Mouse (Mus musculus) heart, adult 8-10 months (tissue): Measurements from ENCODE around the gene Aurkaip1. TPM values are rescaled to one million over a fixed set of nuclear protein-coding genes. Genes with fewer than 3 reads are reported as not detected.

Experiments used
- DNase-seq: peaks from one replicate; pipeline ENCODE4 v3.0.0; 2022; ENCODE audit warnings: low spot score
- total RNA-seq, 4 experiments: library from RNA; stranded (reverse); gene quantifications; 2 replicates each; pipeline ENCODE4 v1.2.4; 2022

Gene Aurkaip1
- total RNA-seq, 4 experiments from 2014 or later: 112 to 128 (median 117) TPM

GRCm38 (mm10) chr4:155829866-155830265, 1.2 kb upstream of the Aurkaip1 start:
- no peak for DNase-seq

- DNase-seq: no peak
Observed at GRCm38 (mm10) chr4:155830596-155830995, 476 bp upstream of the Aurkaip1 start.

GRCm38 (mm10) chr4:155831831-155832230, 759 bp downstream of the Aurkaip1 start:
- no peak for DNase-seq

DNA sequence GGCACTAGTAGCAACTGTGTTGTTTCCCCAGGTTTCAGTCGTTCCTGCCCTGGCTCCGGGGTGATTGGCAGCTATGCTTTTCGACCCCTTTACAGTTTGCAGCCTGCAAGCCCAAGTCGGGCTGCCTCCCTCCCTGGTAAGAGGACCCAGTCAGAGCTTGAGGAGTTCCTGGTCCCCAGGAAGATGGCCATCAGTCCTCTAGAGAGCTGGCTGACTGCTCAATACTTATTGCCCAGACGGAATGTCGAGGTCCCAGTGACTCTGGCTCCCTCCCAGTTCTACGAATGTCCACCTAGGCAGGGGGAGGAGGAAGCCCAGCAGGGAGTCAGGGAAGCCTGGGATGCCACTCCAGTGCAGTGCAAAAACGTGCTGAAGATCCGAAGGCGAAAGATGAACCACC, 1.2 kb downstream of the Aurkaip1 start:
- no peak for DNase-seq

GRCm38 (mm10) chr4:155833234-155833633, 2.2 kb downstream of the Aurkaip1 start:
- no peak for DNase-seq

- DNase-seq: peak; percentile 89
Observed at GRCm38 (mm10) chr4:155833836-155834235, 2.8 kb downstream of the Aurkaip1 start.

DNA sequence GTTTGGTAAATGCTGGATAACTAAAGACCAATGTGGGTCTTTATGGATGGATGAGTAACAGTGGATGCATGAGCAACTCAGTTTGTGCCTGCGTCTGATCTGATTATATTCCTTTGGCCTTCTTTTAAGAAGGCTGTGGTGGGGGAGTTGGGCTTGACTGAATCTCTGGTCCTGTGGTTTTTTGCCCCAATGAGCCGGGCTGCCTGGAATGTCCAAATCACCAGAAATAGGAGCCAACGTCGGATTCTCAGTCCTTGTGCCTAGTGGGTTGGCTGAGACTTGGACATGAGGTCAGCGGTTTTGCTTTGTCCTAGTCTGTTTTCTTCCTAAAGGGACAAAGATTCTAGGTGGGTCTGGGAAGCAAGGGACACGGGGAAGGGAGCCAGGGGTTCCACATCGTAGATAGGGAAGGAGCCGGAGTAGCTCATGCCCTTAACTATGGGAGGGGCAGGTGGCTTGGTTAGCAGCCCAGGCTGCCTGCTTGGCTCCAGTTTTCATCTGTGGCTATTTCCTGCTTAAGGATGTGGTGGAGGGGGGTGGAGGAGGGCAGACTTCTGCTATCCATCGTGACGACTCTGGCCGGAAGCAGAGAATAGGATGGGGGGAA, 6.4 kb downstream of the Aurkaip1 start:
- peak; percentile 72 for DNase-seq

DNA sequence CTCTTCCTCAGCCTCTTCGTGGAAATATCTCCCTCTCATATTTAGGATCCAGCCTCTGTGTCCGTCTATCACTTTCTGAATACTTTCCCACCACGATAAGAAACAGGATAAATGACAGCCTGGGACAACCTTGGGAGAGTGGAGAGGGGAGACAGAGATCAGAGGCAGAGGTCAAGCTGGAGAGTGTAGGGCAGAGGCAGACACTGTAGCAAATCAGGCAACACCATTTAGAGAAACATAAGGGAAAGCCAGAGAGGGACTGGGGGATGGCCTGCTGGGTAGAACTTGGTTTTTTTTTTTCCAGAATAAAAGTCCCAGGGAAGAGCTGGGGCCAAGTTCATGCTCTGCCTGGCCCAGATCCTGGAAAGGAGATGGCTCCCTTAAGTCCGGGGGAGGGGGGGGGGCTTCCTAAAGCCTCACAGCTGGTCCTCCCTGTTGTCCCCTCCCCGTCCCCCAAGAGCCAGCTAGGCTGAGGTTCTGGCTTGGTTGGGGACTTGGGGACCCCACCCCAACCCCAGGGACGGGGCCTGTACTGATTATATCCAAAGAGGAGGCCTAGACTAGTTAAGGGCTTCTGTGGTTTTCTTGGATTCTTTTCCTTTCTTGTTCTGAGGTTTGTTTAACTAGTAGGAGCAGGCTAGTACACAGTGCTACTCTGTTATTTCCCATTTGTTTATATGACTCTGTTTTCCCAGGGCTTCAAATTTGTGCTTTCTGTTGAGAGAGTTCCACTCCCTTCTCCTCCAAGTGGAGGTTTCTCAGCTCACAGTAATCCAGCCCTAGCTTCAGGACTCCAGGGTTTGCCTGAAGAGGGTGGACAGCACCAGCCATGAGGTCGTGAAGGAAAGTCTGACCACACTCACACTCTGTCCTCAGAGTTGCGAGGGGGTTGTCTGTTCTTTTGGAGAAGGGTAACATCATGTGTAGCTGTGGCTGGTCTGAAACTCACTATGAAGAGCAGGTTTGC, 7.4 kb downstream of the Aurkaip1 start:
- DNase-seq: peak; percentile 48

- peak; percentile 89 for DNase-seq
Observed at GRCm38 (mm10) chr4:155839483-155839910, 8.4 kb downstream of the Aurkaip1 start, which contains the start of gene Mxra8. Mxra8 (plus strand) TSS chr4:155839680.

DNA sequence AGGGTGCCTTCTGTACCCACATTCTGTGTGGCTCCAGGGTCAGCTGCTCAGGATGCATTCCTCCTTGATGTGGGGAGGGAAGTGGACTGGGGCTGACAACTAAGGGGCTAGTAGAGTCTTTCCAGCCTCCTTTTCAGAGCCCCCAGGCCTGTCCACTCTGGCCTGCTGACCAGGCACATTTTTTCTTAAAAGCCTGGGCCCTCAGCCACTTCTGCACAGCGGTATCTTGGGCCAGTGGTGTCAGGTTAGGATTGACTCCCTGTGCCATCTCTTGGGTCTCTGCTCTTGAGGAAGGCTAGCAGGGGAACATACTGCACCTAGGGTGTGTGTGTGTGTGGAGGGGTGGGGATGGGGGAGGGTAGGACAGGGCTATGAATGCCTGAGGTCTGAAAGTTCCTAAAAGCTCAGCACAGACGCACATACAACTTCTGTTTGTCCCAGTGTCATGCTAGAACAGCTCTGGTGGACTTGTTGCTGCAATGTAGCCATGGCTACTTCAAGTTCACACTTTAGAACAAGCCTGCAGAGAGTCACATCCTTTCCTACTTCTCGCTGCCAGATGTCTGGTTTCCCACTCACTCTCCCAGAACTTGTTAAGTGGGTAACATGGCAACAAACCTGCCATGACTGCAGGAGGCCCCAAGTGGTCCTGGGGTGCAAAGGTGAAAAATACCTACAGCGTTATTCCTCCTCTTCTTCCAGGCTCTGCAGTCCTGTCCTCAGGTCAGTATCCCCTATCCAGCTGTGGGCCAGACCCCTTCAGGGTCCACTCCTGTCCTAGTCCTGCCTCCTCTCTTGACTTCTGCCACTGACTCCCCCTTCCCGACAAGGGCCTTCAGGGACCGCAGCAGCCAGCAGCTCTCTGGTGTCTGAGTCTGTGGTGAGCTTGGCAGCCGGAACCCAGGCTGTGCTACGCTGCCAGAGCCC, 9.3 kb downstream of the Aurkaip1 start:
- no peak for DNase-seq

DNA sequence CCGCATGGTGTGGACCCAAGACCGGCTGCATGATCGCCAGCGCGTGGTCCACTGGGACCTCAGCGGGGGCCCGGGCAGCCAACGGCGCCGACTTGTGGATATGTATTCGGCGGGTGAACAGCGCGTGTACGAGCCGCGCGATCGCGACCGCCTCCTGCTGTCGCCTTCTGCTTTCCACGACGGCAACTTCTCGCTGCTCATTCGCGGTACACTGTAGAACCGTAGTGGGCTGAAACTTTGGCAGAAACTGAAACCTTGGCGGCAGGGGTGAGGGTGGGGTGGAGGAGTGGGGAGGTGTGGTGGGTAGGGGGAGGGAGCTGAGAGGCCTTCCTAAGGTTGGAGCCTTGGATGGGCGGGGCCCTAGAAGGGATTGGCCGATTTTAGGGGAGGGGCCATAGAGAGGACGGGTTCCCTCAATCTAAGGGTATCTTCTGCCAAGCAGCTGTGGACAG, 10.0 kb downstream of the Aurkaip1 start:
- DNase-seq: peak; percentile 53

DNA sequence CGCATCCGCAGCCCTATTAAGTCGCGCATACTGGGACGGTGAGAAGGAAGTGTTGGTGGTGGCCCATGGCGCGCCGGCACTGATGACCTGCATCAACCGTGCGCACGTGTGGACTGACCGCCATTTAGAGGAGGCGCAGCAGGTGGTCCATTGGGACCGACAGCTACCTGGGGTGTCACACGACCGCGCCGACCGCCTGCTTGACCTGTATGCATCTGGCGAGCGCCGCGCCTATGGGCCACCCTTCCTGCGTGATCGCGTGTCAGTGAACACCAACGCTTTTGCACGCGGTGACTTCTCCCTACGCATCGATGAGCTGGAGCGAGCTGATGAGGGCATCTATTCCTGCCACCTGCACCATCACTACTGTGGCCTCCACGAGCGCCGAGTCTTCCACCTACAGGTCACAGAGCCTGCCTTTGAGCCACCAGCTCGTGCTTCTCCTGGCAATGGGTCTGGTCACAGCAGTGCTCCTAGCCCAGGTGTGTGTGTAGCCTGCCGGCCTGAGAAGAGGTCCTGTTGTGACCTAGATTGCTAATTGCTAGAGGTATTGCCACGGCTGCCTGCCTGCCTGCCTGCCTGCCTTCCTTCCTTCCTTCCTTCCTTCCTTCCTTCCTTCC, 10.7 kb downstream of the Aurkaip1 start:
- no peak for DNase-seq

DNA sequence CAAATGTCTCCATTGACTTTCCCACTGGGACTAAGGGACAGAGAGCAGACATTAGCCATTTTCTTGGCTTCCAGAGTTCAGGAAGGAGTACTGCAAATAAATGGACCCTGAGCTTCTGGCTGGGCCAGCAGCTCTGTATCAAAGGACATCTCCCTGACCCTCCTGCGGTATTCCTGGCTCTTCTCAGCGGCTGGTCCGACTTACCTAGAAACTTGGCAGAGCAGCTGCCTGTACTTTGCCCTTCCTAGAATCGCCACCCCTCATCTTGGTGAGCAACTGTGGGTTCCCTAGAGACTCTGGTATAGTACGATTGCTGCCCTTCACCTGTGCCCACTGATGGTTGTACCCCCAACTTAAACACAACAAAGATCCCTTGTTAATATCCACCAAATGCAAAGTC, 12.2 kb downstream of the Aurkaip1 start:
- no peak for DNase-seq

- DNase-seq: peak; percentile 90
Observed at GRCm38 (mm10) chr4:155846871-155847578, 16.0 kb downstream of the Aurkaip1 start, which contains the start of gene Dvl1. Dvl1 (plus strand) TSS chr4:155847402.

- peak; percentile 37 for DNase-seq
Observed at GRCm38 (mm10) chr4:155847591-155848352, 16.7 kb downstream of the Aurkaip1 start.

DNA sequence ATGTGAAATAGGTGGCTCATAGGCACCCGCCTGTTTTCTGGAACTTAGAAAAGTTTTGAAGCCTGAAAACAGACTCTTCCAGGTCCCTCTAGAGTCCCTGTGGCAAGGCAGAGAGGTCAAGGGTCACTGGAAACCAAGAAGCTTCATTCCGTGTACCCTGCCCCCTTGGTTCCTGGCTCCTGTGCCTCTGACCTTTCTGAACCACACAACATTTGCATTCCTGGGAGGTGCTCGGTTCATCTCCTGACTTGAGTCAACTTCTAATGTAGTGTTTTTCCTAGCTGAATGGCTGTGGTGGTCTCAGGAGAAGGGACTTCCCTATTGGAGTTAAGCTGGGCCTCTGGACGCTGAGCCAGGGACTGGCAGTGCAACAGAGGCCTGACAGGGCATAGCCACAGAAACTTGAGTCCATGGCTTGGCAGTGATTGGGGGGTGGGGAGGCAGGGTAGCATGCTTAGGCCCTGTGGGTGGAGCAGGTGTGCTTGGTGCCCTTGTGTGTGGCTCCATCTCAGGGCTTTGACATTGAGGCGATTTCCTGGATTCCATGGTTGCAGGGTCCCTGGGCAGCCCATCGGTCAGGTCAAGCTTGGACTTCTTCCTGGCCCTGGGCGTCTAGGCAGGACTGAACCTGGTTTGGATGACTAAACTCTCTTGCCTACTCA, 17.5 kb downstream of the Aurkaip1 start:
- DNase-seq: no peak

- no peak for DNase-seq
Observed at GRCm38 (mm10) chr4:155849391-155849790, 18.3 kb downstream of the Aurkaip1 start.

DNA sequence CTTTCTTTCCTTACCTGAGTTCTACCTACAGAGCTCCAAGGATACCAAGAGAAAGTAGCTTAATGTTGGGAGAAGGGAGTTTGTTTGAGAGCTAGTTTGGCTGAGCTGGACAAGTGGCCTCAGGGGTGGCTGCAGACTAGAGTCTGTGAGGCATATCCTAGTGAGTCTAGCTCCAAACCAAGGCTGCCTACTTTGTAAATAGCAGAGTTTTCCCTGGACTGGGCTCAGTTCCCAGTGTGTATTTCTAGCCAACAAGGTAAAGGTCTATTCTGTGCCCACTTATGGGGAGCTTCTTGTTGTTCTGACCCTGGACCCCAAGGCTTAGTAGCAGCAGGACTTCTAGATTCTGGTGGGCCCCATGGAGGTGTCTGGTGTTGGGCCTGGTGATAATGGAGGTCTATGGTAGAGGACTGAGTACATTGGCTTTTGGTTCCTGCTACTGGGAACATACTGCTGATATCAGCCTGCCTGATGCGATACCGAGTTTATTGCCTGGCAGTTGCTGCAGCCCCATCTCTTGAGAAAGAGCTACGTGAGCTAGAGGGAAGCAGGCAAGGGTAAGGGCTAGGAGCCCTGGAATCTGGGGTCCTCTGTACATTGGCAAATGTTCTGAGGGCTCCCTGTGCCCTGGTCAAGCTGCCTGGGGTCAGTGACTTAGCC, 18.9 kb downstream of the Aurkaip1 start:
- DNase-seq: no peak
